Mouse (Mus musculus) testis, adult 2 months (tissue): Measurements from ENCODE around the gene Atg3.

ENCODE experiments used
- CTCF ChIP-seq: fragments of 200-500 bp; IDR thresholded peaks from 2 replicates; pipeline ENCODE4 v1.5.1; 2012; ENCODE audit warnings: low read depth, mild to moderate bottlenecking, inconsistent platforms, low read length, moderate library complexity; ENCODE audit not compliant: control insufficient read depth, insufficient read depth, insufficient replicate concordance
- POLR2A ChIP-seq: fragments of 200-500 bp; IDR thresholded peaks from 2 replicates; pipeline ENCODE4 v1.6.1; 2012; ENCODE audit warnings: low read depth, mild to moderate bottlenecking, inconsistent platforms, low read length, moderate library complexity; ENCODE audit not compliant: control insufficient read depth

- no peak for TF ChIP-seq POLR2A
- TF ChIP-seq CTCF: no peak
Measured at GRCm38 (mm10) chr16:45181824-45182223, 23.2 kb downstream of the Atg3 start.
